Mouse (Mus musculus) mesoderm, embryonic 11.5 days (tissue): ENCODE data around the gene Sgsm1.
"Not testable (repeated sequence)": the region's sequence is repeated elsewhere in the genome, so short reads cannot be mapped to it uniquely, and the experiment has no call there.

ENCODE experiments used
- DNase-seq: peaks from one replicate; pipeline ENCODE4 v3.0.0-alpha.2; 2012; ENCODE audit warnings: low read depth, low spot score

Gene Sgsm1

GRCm38 (mm10) chr5:113310377-113311003, at the start of gene Sgsm1:
Sgsm1 (minus strand) TSS chr5:113310786.
- peak; percentile 88 for DNase-seq

GRCm38 (mm10) chr5:113358833-113359232, 48.2 kb upstream of the Sgsm1 start:
- no peak for DNase-seq

- no peak for DNase-seq
Observed at GRCm38 (mm10) chr5:113357656-113358055, 47.1 kb upstream of the Sgsm1 start.

- no peak for DNase-seq
Observed at GRCm38 (mm10) chr5:113357186-113357585, 46.6 kb upstream of the Sgsm1 start, which contains the start of gene Aym1. Aym1 (plus strand) TSS chr5:113357294.

- DNase-seq, result no peak
Observed at GRCm38 (mm10) chr5:113354311-113354710, 43.7 kb upstream of the Sgsm1 start.

- DNase-seq, result no peak
Observed at GRCm38 (mm10) chr5:113352636-113353035, 42.0 kb upstream of the Sgsm1 start.

- peak; percentile 60 for DNase-seq
Observed at GRCm38 (mm10) chr5:113351768-113352167, 41.2 kb upstream of the Sgsm1 start.

GRCm38 (mm10) chr5:113349810-113350209, 39.2 kb upstream of the Sgsm1 start:
- no peak for DNase-seq

GRCm38 (mm10) chr5:113349226-113349625, 38.6 kb upstream of the Sgsm1 start:
- no peak for DNase-seq

GRCm38 (mm10) chr5:113348597-113348996, 38.0 kb upstream of the Sgsm1 start:
- DNase-seq, result peak; percentile 51

- no peak for DNase-seq
Observed at GRCm38 (mm10) chr5:113347593-113347992, 37.0 kb upstream of the Sgsm1 start.

GRCm38 (mm10) chr5:113346651-113347050, 36.1 kb upstream of the Sgsm1 start:
- DNase-seq, result not testable (repeated sequence)

- no peak for DNase-seq
Observed at GRCm38 (mm10) chr5:113345781-113346180, 35.2 kb upstream of the Sgsm1 start.

- no peak for DNase-seq
Observed at GRCm38 (mm10) chr5:113344635-113345386, 34.2 kb upstream of the Sgsm1 start.

GRCm38 (mm10) chr5:113336281-113336680, 25.7 kb upstream of the Sgsm1 start:
- DNase-seq, result no peak

- DNase-seq, result peak; percentile 56
Observed at GRCm38 (mm10) chr5:113335732-113336131, 25.1 kb upstream of the Sgsm1 start.

- no peak for DNase-seq
Observed at GRCm38 (mm10) chr5:113334621-113335530, 24.3 kb upstream of the Sgsm1 start.

GRCm38 (mm10) chr5:113332899-113333298, 22.3 kb upstream of the Sgsm1 start:
- no peak for DNase-seq

GRCm38 (mm10) chr5:113332239-113332638, 21.7 kb upstream of the Sgsm1 start:
- peak; percentile 59 for DNase-seq

GRCm38 (mm10) chr5:113330202-113330601, 19.6 kb upstream of the Sgsm1 start:
- no peak for DNase-seq

- no peak for DNase-seq
Observed at GRCm38 (mm10) chr5:113329463-113329862, 18.9 kb upstream of the Sgsm1 start.
